Mouse (Mus musculus) G1E (cell line): Measurements from ENCODE around the gene Ing5.
"Not testable (repeated sequence)": the region's sequence is repeated elsewhere in the genome, so short reads cannot be mapped to it uniquely, and the experiment has no call there.

Experiments used
- CTCF ChIP-seq: IDR thresholded peaks from 2 replicates; pipeline ENCODE4 v1.5.1; 2012; ENCODE audit warnings: low read depth, low read length, inconsistent platforms, mixed read lengths
- GATA1 ChIP-seq: IDR thresholded peaks from 2 replicates; pipeline ENCODE4 v1.6.1; 2012; ENCODE audit warnings: borderline replicate concordance, low read length, inconsistent platforms, mixed read lengths

GRCm38 (mm10) chr1:93838569-93838968 is 34.8 kb downstream of the Ing5 start:
- not testable (repeated sequence) for TF ChIP-seq CTCF, GATA1
